Mouse (Mus musculus) frontal cortex, postnatal 10 days (tissue): ENCODE measurements at regions not wholly inside any gene's neighbourhood (a gene's known extent, or its start where the extent isn't known, plus 50 kb on each side); places are given as distances from the start of the nearest gene placed in this dataset.

Source experiments
- DNase-seq, 2 experiments: peaks; one replicate each; pipeline ENCODE4 v3.0.0; 2022; ENCODE audit warnings: low spot score in 2 of 2, mixed read lengths in 1 of 2

DNA sequence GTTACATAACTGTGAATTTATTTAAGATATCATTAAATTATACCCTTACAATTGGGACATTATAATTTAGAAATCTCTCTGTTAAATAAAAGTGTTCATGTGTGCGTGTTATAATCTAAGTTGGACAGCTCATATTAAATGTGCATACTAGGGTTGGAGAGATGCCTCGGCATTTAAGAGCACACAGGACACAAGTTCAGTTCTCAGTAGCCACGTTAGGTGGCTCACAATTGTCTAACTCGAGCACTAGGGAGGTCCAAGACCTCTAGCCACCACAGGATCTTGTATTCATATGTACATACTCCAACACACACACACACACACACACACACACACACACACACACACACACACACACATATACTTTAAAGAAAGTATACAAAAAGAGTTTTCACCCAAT lies 56.0 kb downstream of the Foxf2 start:
- no peak for DNase-seq

DNA sequence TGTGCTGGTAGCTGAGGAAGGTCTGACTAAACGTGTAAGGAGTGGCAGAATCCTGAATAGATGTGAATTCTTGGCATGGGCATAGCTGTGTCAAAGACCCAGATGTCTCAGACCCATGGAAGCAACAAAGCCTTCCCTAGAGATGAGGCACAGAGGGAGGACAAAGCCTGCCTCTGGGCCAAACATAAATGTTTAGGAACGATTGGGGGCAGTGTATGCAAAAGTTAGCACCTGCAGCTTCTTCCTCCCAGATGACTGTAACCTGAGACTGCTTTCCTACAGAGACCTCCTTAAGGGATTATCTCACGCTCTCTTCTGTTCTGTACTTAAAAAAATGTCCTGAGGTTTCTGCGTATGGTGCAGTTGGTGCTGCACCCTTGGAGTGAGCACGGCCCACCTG lies 57.7 kb downstream of the Foxf2 start:
- DNase-seq = no peak

- DNase-seq = no peak
These were observed 62.9 kb downstream of the Foxf2 start for GRCm38 (mm10) chr13:31688531-31688930.

GRCm38 (mm10) chr13:31689317-31689716 lies 63.7 kb downstream of the Foxf2 start:
- peak in 1 of 2 experiments; percentile 7 for DNase-seq

DNA sequence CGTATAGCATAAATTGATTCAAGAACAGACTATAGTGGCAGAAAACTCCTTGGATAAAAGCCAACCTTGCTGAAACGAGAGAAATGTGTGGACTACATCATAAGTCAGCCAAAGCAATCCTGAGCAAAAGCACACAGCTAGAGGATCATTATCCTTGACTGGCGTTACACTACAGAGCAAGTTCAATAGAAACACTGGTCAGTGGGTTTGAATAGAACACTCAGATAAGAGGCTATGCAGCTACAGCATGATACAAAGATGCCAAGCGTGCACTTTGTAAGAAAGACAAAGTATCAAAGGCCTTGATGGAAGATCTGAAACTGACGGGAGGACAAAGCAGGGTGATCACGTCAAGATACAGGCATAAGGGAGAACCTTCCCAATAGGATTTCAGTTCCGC lies 70.1 kb downstream of the Foxf2 start:
- DNase-seq = no peak

DNA sequence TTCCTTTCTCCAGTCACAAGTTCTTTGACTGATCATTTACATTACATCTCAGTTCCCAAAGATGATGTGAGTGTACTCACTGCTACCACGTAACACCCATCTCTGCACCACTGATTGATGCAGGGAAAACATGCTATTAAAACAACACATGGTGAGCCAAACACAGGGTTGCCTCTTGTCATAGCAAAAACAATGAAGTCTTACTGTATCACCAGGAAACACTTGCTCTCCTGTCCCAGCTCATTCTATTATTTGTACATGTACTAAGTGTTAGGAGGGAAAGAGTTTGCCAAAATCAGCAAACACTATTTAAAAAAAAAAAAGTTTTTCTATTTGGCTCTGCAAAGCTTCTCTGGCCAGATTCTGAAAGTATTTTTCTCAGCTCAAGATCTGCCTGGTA lies 78.6 kb downstream of the Foxf2 start:
- DNase-seq = no peak

DNA sequence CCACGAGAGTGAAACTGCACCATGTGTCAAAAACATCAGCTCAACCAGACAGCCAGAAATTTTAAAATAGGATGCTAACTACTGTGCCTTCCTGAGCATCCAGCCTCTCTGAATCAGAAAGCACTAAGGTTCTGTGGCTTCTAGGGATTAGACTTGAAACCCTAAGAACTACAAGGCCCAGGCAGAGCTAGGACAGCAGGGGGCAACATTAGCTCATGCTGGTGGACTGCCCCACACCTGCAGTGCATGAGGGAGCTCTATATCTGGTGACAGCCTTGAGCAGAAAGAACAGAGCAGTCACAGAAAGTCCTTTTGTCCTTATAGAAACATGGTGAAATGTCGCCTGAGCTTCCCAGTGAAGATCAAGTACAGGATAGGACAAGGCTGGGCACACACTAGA lies 79.8 kb downstream of the Foxf2 start:
- DNase-seq = no peak

GRCm38 (mm10) chr13:31710681-31711080 lies 85.1 kb downstream of the Foxf2 start:
- DNase-seq = no peak

DNA sequence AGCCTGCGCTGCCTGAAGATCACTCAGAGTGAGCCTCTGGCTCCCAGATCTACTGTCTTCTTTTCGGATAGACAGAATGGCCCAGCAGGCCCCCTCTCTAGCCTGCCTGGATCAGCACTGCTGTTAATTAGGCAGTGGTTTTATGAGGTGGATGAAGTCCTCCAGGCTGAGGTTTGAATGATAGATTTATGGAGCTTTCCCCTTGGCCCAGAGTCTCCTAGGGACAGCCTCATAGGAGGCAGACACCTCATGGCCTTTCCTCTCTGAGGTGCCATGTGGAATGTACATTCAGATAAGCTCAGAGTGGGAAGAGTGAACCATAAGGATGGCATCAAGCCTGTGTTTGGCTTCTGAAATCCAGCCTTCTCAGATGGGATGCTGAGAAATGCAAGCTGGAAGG lies 90.1 kb downstream of the Foxf2 start:
- DNase-seq = no peak

DNA sequence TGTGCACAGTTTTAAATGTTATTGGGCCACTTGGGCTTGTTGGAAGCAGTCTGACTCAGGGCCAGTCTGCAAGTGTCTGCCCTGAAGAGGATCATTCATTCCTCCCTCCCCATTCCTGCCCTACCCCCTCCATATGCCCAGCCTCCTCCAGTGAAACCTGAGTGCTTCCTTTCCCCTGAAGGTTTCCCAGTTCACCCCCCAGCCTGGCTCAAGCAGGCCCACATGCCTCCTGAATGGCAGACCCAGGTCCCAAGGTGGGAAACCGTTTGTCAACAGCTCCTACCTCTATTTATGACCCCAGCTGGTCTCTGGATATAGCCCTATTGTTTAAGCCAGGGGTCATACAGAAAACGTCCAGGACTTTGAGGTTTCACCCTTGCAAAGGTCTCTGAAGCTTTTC lies 89.7 kb upstream of the Foxc1 start:
- no peak for DNase-seq

GRCm38 (mm10) chr13:31720731-31721130 lies 85.7 kb upstream of the Foxc1 start:
- DNase-seq = no peak

DNA sequence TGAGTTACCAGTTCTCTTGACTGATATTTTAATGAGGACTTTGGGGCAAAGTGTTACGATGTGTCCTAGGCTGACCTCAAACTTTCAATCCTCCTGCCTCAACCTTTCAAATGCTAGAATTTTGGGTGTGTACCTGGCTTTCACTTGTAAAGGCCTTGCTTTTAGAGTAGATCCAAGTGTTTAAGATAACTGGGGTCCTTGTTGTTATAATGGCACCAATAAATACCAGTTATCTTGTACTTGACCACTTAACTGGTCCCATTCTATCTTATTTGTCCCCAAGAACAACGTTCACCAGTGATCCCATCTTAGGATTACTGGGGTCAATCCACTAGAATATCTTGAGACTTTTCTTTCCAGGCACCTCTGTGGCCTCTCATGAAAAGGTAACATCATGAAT lies 77.6 kb upstream of the Foxc1 start:
- DNase-seq = no peak

DNA sequence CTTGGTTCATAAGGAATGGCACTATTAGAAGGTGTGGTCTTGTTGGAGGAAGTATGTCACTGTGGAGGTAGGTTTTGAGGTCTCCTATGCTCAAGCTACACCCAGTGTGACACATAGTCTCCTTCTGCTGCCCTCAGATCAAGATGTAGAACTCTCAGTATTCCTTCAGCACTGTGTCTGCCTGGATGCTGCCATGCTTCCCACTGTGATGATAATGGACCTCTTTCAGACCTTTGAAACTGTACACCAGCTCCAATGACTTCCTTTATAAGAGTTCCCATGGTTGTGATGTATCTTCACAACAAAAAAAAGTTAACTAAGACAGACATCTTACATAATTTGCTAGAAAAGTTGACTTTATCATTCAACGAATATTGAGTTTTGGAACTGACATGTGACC lies 60.2 kb upstream of the Foxc1 start:
- DNase-seq = no peak
